Mouse (Mus musculus): ENCODE results near the gene Lefty1.
"Not testable (repeated sequence)": the region's sequence is repeated elsewhere in the genome, so short reads cannot be mapped to it uniquely, and the experiment has no call there.

Lefty1 gene

GRCm38 (mm10) chr1:180956973-180957381 lies 22.2 kb downstream of the Lefty1 start:
- no peak for DNase-seq (ENCODE audit: low spot score)

DNA sequence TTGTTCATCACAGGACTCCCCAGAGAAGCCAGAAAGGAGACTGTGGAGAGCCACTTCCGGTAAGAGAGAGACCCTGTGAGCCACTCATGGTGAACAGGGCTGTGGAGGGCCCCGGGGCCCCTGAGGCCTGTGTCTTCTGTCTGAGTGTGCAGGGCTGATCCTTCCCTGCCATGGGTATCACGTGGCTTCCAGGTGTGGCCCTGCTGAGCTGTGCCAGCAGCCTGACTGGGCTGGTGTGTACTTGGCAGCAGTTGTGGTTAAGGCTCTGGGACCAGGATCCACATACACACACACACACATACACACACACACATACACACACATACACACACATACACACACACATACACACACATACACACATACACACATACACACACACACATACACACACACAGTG lies 23.2 kb downstream of the Lefty1 start:
- DNase-seq (ENCODE audit: low spot score), result no peak

DNA sequence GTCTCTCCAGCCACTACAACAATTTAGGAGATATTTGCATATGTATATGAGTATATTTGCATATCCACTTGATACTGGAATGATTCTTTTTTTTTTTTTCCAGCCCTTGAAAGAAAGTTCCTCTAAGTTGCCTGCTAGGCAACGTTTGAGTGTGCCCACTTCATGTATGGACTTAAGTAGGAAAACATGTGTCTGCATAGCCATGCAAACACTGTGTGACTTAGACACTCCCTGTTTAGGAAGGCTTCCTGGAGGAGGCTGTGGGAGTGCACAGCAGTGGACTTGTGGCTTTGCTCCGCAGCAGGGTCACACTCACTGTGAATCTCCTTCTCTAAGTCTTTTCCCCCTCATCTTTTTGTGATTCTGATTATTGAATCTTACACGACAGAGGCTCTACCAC lies 24.0 kb downstream of the Lefty1 start:
- no peak for DNase-seq (ENCODE audit: low spot score)

GRCm38 (mm10) chr1:180965786-180966185 lies 31.0 kb downstream of the Lefty1 start:
- DNase-seq (ENCODE audit: low spot score), result no peak

GRCm38 (mm10) chr1:180966542-180966941 lies 31.7 kb downstream of the Lefty1 start:
- DNase-seq (ENCODE audit: low spot score), result no peak

- DNase-seq (ENCODE audit: low spot score), result no peak
These were observed 32.4 kb downstream of the Lefty1 start for GRCm38 (mm10) chr1:180967261-180967660.

DNA sequence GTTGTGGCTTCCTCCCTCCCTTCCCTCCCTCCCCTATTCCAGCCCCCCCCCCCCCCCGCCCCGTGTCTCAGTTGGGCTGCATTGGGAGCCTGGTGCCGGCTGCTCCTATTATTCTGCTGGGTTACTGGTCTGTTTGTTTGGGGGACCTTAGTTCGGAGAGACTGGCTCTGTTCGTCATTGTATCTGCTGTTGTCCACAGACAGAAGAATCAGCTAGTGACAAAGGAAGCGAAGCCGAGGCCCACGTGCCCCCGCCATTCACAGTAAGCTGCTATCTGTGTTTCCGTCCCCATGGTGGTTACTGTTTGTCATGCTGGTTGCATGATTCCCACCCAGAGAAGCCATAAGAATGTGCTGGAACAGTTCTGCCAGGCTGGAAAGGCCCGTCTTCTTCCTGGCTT lies 38.1 kb downstream of the Lefty1 start:
- no peak for DNase-seq (ENCODE audit: low spot score)

DNA sequence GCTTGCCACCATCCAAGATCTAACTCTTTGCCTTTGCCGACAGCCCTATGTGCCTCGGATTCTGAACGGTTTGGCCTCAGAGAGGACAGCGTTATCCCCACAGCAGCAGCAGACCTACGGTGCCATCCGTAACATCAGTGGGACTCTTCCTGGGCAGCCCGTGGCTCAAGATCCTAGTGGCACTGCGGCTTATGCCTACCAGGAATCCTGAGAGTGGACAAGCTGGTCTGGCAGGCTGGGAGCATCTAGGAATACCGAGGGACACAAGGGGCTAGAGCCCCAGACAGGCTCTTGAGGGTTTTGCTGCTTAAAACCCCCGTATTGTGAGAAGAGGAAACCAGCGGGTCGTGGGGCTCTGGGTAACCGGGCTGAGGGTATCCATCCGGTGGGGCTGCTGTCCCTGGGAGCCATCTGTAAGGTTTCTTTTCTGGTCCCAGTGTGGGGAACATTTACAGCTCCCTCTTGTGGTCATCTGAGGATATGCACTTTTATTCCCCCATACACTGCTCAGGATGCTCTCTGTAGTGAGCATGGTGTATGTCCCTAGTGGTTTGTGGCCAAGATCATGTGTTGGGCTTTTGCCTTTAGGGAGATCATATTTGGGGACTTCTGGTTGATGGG lies 39.4 kb downstream of the Lefty1 start:
- peak; percentile 70 for DNase-seq (ENCODE audit: low spot score)

DNA sequence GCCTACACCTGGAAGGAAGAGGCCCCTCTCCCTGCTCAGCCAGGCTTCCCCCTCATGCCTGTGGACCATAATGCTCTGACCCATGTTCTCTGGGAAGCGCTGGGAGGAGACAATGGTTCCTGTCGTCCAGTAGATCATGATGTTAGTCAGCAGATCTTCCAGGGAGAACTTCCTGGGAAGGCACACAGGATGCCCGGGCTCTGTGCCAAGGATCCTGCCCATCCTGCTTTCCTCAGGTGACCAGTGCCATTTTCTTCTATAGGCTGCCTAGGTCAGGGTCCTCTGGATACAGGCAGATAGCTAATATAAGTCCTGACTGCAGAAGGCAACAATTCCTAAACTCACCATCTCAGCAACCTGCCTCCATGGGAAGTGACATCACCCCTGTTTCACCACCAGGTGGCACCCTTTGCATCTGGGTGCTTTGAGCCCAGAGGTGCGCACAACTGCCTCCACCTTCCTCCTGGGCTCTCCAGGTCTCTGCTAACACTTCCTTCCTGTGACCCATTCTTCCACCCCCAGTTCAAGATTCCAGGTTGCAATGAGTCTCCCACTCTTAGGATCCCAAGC lies 41.4 kb downstream of the Lefty1 start:
- peak; percentile 64 for DNase-seq (ENCODE audit: low spot score)

DNA sequence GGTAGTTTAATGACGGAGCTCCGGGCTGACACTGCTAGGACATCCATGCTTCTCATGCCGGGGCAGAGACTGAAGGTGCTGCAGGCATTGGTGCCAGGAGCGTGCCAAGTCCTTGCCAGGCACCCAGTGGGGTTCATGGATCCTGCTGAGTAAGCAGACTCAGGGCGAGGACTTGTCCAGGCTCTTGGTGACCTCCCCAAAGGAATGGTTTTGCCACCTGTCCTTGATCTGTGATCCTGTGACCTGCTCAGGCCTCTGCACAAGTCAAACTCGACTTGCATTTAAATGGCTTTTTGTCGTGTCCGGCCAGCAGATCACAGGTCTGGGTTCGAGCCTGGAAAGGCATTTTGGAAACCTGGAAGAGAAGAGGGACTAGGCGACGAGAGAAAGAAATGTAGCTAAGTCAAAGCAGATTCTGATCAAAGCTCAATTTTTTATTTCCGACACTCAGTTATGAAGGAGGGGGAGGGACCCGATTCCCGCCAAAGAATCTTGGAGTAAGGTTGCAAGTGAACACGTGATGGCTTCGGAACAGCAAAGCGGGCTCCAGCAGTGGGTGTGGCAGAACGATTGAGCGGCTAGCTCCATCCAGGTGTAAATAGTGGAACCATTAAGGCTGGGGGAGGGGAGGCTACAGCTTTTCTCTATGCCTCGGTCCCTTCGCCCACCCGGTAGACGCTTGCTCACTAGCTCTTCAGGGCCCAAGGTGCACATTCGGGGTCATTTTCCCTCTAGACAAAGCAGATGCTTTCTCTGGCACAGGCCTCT lies 44.8 kb downstream of the Lefty1 start:
- no peak for DNase-seq (ENCODE audit: low spot score)

- DNase-seq (ENCODE audit: low spot score), result no peak
These were observed 45.6 kb downstream of the Lefty1 start for GRCm38 (mm10) chr1:180980464-180980863.

DNA sequence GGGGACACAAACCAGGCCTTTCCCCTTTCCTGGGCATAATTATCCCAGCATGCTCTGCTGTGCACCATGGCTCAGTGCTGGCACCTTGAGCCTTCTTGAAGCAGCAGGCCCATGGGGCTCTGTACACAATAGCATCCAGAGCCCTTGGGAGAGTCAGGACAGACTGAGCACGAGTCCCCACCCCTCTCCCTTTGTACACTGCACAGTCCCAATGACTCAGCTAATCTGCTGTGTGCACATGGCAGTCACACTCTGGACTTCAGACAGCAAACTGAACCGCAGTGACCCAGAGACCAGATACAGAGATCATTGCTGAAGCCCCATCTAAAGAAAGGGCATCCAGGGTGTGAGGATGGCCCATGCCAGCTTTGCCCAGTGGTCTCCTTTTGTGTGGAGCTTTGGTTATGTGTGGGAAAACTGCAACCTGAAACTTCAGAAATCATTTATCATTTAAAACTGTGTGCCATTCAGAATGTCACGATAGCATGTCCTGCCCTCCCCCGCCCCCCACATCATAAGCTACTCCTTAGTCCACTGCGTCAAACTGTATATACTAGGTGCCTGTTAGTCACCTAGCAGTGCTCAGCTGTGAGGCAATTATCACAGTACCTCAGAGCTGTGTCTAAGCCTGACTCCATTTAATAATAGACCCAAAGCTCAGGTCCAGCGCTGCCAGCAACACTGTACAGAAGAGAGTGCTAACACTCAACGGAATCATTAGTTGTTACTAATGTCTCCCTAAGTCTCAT lies 46.6 kb downstream of the Lefty1 start:
- not testable (repeated sequence) for DNase-seq (ENCODE audit: low spot score)

GRCm38 (mm10) chr1:180986701-180987100 lies 51.9 kb downstream of the Lefty1 start:
- no peak for DNase-seq (ENCODE audit: low spot score)

DNA sequence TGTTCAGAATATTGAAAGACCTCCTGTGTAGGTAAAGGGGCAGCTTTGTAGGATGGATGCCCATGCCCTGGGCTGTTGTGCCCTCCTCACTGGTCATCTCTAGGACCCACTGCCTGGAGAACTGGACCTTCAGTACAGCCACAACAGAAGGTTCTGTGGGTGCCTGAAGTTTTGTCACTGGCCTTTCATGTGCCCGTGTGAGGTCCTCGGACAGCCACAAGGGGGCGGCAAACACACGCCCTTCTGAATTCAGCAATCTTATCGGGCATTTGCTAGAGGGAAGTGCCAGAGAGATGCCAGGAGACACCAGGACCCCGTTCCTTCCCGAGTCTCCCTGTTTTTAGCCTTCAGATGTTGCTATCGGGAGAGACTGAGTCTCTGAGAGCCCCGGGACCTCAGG lies 52.9 kb downstream of the Lefty1 start:
- DNase-seq (ENCODE audit: low spot score), result peak; percentile 79

Data from c-Kit-positive CD71-positive TER-119-positive erythroid progenitor cells, embryonic 14.5 days (primary cell).